Mouse (Mus musculus): ENCODE results near the gene Arvcf. TPM values are rescaled to one million over a fixed set of nuclear protein-coding genes. Genes with fewer than 3 reads are reported as not detected.

Arvcf gene
- polyA plus RNA-seq, 1 experiment from 2014 or later, result 18.4 TPM

- Histone ChIP-seq H3K4me1 (ENCODE audit: control insufficient read depth, insufficient read depth, low read length) (peaks cover 7% of the 10 kb centered on the region), H3K36me3 (ENCODE audit: control insufficient read depth, insufficient read depth, low read length) (no peaks in the 10 kb centered on the region), H3K27ac (ENCODE audit: low read length) (no peak overlapping the region), H3K9ac (ENCODE audit: low read depth, low read length) (no peak overlapping the region), H3K27me3 (replicated peaks; ENCODE audit: control insufficient read depth, insufficient read depth, low read length) (no peaks in the 10 kb centered on the region), H3K4me2 (ENCODE audit: low read depth, low read length) (no peak overlapping the region), H3K4me3 (ENCODE audit: low read length) (no peak overlapping the region), H3K9me3 (ENCODE audit: control insufficient read depth, low read length) (no peaks in the 10 kb centered on the region)
- peak; percentile 56 for ATAC-seq
- 88% methylated on average over 4 of the region's 4 CpGs for WGBS
These were observed 101.0 kb downstream of the Arvcf start for GRCm38 (mm10) chr16:18449005-18449404.

DNA sequence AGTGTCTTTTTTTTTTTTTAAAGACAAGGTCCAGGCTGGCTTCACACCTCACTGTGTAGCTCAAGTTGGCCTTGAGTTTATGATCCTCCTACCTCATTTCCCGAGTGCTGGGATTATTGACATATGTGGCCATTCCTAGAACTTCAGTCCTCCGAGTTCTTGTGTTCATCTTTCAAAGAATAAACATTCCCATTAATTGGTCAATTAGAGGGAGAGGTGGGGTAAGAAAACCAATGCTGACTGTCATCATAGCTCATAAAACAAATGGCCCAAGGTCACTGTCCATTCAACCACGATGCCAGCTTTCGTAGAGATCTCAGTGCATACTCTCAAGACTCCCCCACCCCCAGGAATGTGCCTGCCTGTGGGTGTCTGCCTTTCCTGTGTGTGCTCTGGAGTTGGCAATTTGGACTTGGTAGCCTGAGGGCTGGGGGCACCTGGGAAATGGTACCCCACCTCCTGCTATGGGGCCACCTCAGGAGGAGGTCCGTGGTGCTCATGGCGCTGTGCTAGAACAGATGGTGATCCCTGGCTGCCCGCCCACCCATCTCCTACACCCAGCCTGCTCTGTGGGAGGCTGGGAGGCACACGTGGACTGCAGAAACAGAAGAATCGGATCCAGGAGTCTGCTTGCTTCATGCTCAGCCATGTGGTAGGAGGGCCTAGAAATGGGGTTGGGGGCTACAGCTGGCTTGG lies 103.7 kb downstream of the Arvcf start:
- 51% methylated on average over 9 of the region's 9 CpGs for WGBS
- ATAC-seq, result no peak

DNA sequence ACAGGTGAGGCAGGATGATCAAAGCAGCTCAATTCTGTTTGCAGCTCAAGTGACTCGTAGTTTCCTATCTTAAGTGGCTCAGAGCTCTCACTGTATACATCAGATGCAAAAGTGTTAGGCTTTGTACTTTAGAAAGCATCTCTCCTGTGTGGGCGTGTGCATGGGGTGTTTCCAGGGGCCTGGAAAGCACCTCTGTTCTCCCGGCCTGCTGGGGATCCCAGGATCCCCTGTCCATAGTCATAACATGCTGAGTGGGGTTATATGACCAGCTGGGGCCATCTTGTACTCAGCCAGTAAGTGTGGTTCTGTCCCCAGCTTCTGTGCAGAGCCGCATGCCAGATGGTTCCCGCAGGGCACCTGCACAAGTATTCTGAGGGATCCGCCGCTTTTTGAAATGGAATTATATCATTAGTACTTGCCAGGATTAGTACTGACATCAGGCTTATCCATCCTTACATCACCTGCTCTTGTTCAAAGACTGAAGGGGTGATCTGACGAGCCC lies 104.4 kb downstream of the Arvcf start:
- WGBS, result 79% methylated on average over 8 of the region's 8 CpGs
- Histone ChIP-seq H3K4me1 (ENCODE audit: control insufficient read depth, insufficient read depth, low read length) (peaks cover 7% of the 10 kb centered on the region), H3K27me3 (replicated peaks; ENCODE audit: control insufficient read depth, insufficient read depth, low read length) (no peaks in the 10 kb centered on the region), H3K4me3 (ENCODE audit: low read length) (no peak overlapping the region), H3K4me2 (ENCODE audit: low read depth, low read length) (no peak overlapping the region), H3K27ac (ENCODE audit: low read length) (no peak overlapping the region), H3K9ac (ENCODE audit: low read depth, low read length) (peak overlapping the region; percentile 18; the same call in 1 of the 2 replicates), H3K36me3 (ENCODE audit: control insufficient read depth, insufficient read depth, low read length) (no peaks in the 10 kb centered on the region), H3K9me3 (ENCODE audit: control insufficient read depth, low read length) (no peaks in the 10 kb centered on the region)
- no peak for ATAC-seq

More for the DNA sequence above, 103.7 kb downstream of the Arvcf start:
- Histone ChIP-seq H3K27ac (ENCODE audit: low read length) (no peak overlapping the region), H3K36me3 (ENCODE audit: control insufficient read depth, insufficient read depth, low read length) (no peaks in the 10 kb centered on the region), H3K9me3 (ENCODE audit: control insufficient read depth, low read length) (no peaks in the 10 kb centered on the region), H3K4me3 (ENCODE audit: low read length) (no peak overlapping the region), H3K4me2 (ENCODE audit: low read depth, low read length) (no peak overlapping the region), H3K9ac (ENCODE audit: low read depth, low read length) (peak overlapping the region; percentile 18; the same call in 1 of the 2 replicates), H3K4me1 (ENCODE audit: control insufficient read depth, insufficient read depth, low read length) (peaks cover 7% of the 10 kb centered on the region), H3K27me3 (replicated peaks; ENCODE audit: control insufficient read depth, insufficient read depth, low read length) (no peaks in the 10 kb centered on the region)

- no peaks in the 10 kb centered on the region for H3K9me3 ChIP-seq (ENCODE audit: control insufficient read depth, low read length)
- no peaks in the 10 kb centered on the region for H3K36me3 ChIP-seq (ENCODE audit: control insufficient read depth, insufficient read depth, low read length)
- H3K4me1 ChIP-seq (ENCODE audit: control insufficient read depth, insufficient read depth, low read length), result peaks cover 2% of the 10 kb centered on the region
- 63% methylated on average over 5 of the region's 5 CpGs for WGBS
- H3K9ac ChIP-seq (ENCODE audit: low read depth, low read length), result no peak overlapping the region
- no peak overlapping the region for H3K4me2 ChIP-seq (ENCODE audit: low read depth, low read length)
- no peak for ATAC-seq
- H3K27me3 ChIP-seq (replicated peaks; ENCODE audit: control insufficient read depth, insufficient read depth, low read length), result no peaks in the 10 kb centered on the region
- no peak overlapping the region for H3K4me3 ChIP-seq (ENCODE audit: low read length)
- H3K27ac ChIP-seq (ENCODE audit: low read length), result no peak overlapping the region
These were observed 105.9 kb downstream of the Arvcf start for GRCm38 (mm10) chr16:18453846-18454245.

DNA sequence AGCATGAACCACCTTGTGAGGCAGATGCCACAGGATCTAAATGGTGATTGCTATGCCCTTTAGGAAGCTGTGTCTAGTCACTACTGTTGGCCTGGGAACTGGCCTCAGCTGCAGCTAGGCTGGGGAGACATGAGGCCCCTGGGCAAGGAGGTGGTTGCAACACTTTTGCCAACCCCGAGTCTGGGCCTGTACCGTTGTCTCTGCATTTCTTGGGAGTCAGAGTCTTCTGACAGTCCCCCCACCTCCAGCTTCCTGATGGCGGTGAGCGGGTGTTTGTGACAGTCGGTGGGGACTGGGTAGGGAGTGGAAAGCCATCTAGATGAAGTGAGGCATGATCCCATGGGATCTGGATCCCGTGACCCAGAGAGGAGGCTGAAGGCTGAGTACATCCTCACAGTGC lies 107.4 kb downstream of the Arvcf start:
- 82% methylated on average over 6 of the region's 6 CpGs for WGBS
- H3K4me3 ChIP-seq (ENCODE audit: low read length), result no peak overlapping the region
- H3K27me3 ChIP-seq (replicated peaks; ENCODE audit: control insufficient read depth, insufficient read depth, low read length), result no peaks in the 10 kb centered on the region

More for the DNA sequence above, 107.4 kb downstream of the Arvcf start:
- no peak overlapping the region for H3K9ac ChIP-seq (ENCODE audit: low read depth, low read length)
- no peak for ATAC-seq
- H3K4me2 ChIP-seq (ENCODE audit: low read depth, low read length), result no peak overlapping the region
- H3K9me3 ChIP-seq (ENCODE audit: control insufficient read depth, low read length), result no peaks in the 10 kb centered on the region
- H3K27ac ChIP-seq (ENCODE audit: low read length), result no peak overlapping the region
- H3K4me1 ChIP-seq (ENCODE audit: control insufficient read depth, insufficient read depth, low read length), result peaks cover 17% of the 10 kb centered on the region
- no peaks in the 10 kb centered on the region for H3K36me3 ChIP-seq (ENCODE audit: control insufficient read depth, insufficient read depth, low read length)

MicroRNA genes within 50 kb of the gene (microRNA counts, 519-probe panel; counts per million panel counts)
- 2,760 counts per million, percentile 68 among the panel's probes with 10 or more counts for microRNA mmu-miR-185

Small RNA genes within 50 kb of the gene (microRNA-seq; reads per million reads assigned to microRNA genes)
- gene Gm26219 (not detected), gene Mir185 (428 reads per million, percentile 65 among the genes with 10 or more reads in this experiment)

Other genes starting within 250 kb of the Arvcf start
- 0.73 and 2.4 TPM in 2 replicates for gene Rtn4r, start 220.5 kb upstream of the Arvcf start, polyA plus RNA-seq (2015; fragmentation: Nextera tagmentation; extraction: Ambion mirVana)
- not detected in 2 replicates for gene Ccdc188, start 130.3 kb upstream of the Arvcf start, polyA plus RNA-seq (2015; fragmentation: Nextera tagmentation; extraction: Ambion mirVana)
- 4.1 TPM in 2 replicates for gene Zdhhc8, start 113.0 kb upstream of the Arvcf start, polyA plus RNA-seq (2015; fragmentation: Nextera tagmentation; extraction: Ambion mirVana)
- gene Trmt2a, start 99.5 kb upstream of the Arvcf start, polyA plus RNA-seq (2015; fragmentation: Nextera tagmentation; extraction: Ambion mirVana), result 90.8 and 107 TPM in 2 replicates
- 419 and 484 TPM in 2 replicates for gene Ranbp1, start 99.5 kb upstream of the Arvcf start, polyA plus RNA-seq (2015; fragmentation: Nextera tagmentation; extraction: Ambion mirVana)
- gene Gm49776, start 89.9 kb upstream of the Arvcf start, polyA plus RNA-seq (2015; fragmentation: Nextera tagmentation; extraction: Ambion mirVana), result 1.7 TPM in 1 of 2 replicates, not detected in the other
- 17.0 and 18.9 TPM in 2 replicates for gene Dgcr8, start 58.9 kb upstream of the Arvcf start, polyA plus RNA-seq (2015; fragmentation: Nextera tagmentation; extraction: Ambion mirVana)
- gene Tango2, start 79 bp upstream of the Arvcf start, polyA plus RNA-seq (2015; fragmentation: Nextera tagmentation; extraction: Ambion mirVana), result 62.4 and 69.8 TPM in 2 replicates
- gene Txnrd2, start 78.2 kb downstream of the Arvcf start, polyA plus RNA-seq (2015; fragmentation: Nextera tagmentation; extraction: Ambion mirVana), result 28.4 and 29.8 TPM in 2 replicates
- 109 and 110 TPM in 2 replicates for gene Comt, start 78.7 kb downstream of the Arvcf start, polyA plus RNA-seq (2015; fragmentation: Nextera tagmentation; extraction: Ambion mirVana)
- gene Gnb1l, start 150.5 kb downstream of the Arvcf start, polyA plus RNA-seq (2015; fragmentation: Nextera tagmentation; extraction: Ambion mirVana), result 13.3 and 14.4 TPM in 2 replicates
- gene Rtl10, start 150.7 kb downstream of the Arvcf start, polyA plus RNA-seq (2015; fragmentation: Nextera tagmentation; extraction: Ambion mirVana), result 2.0 and 2.4 TPM in 2 replicates
- gene Tbx1, start 242.5 kb downstream of the Arvcf start, polyA plus RNA-seq (2015; fragmentation: Nextera tagmentation; extraction: Ambion mirVana), result 0.09 and 0.55 TPM in 2 replicates